Mouse (Mus musculus) olfactory bulb, adult 2 months (tissue): ENCODE results near the gene Ccdc84.
"Not testable (repeated sequence)": the region's sequence is repeated elsewhere in the genome, so short reads cannot be mapped to it uniquely, and the experiment has no call there.

Experiments used
- CTCF ChIP-seq: fragments of 200-500 bp; IDR thresholded peaks from 2 replicates; pipeline ENCODE4 v1.5.1; 2012; ENCODE audit warnings: low read depth, mild to moderate bottlenecking, low read length, moderate library complexity; ENCODE audit not compliant: insufficient read depth
- POLR2A ChIP-seq: fragments of 200-500 bp; IDR thresholded peaks from 2 replicates; pipeline ENCODE4 v1.6.1; 2012; ENCODE audit warnings: mild to moderate bottlenecking, low read depth, low read length, moderate library complexity; ENCODE audit not compliant: insufficient read depth

GRCm38 (mm10) chr9:44361931-44362330 is 56.4 kb downstream of the Ccdc84 start:
- not testable (repeated sequence) for TF ChIP-seq CTCF, POLR2A
